Comparison of ENCODE assay signal across 8 mouse cellular contexts in genomic region chrX:140277327-140277947, GRCm38 (mm10).
A peak's percentile ranks its signal among the peaks of the same experiment; 100 is the strongest.
DNase-seq lines count a peak whose midpoint lies in the region; ATAC-seq and TF ChIP-seq lines count a peak whose summit lies in the region.

No protein-coding gene starts in this region.

- TF ChIP-seq CTCF in embryonic fibroblast, embryonic 13.5 days (IDR thresholded peaks at IDR 0.05; ENCODE audit: borderline replicate concordance, insufficient read depth, low read length), result no peak

- H3K4me2 ChIP-seq in kidney, embryonic 15.5 days, result peak overlapping the region; percentile 90
- peak overlapping the region; percentile 66 for H3K4me2 ChIP-seq in neural tube, embryonic 12.5 days (replicated peaks)

- H3K27me3 ChIP-seq in kidney, embryonic 15.5 days, result peaks cover 85% of the 10 kb centered on the region
- H3K27me3 ChIP-seq in neural tube, embryonic 12.5 days (replicated peaks), result peaks cover 44% of the 10 kb centered on the region

- H3K9me3 ChIP-seq in kidney, embryonic 15.5 days (replicated peaks), result no peaks in the 10 kb centered on the region
- H3K9me3 ChIP-seq in neural tube, embryonic 12.5 days, result no peaks in the 10 kb centered on the region

- WGBS in kidney, embryonic 15.5 days, result 29% methylated on average over 30 of the region's 54 CpGs
- 14% methylated on average over 44 of the region's 54 CpGs for WGBS in neural tube, embryonic 12.5 days

- 0 out of 2 replicates have a peak, but pooled peaks cover 2% of the 10 kb centered on the region for H3K4me1 ChIP-seq in kidney, embryonic 15.5 days
- 0 out of 2 replicates have a peak, but pooled peaks cover 3% of the 10 kb centered on the region for H3K4me1 ChIP-seq in embryonic fibroblast, embryonic 13.5 days (ENCODE audit: control insufficient read depth, insufficient read depth, low read length)
- 0 out of 2 replicates have a peak, but pooled peaks cover 7% of the 10 kb centered on the region for H3K4me1 ChIP-seq in neural tube, embryonic 12.5 days

- no peaks in the 10 kb centered on the region for H3K36me3 ChIP-seq in kidney, embryonic 15.5 days
- no peaks in the 10 kb centered on the region for H3K36me3 ChIP-seq in neural tube, embryonic 12.5 days

- peak overlapping the region; percentile 29 for H3K9ac ChIP-seq in kidney, embryonic 15.5 days
- peak overlapping the region; percentile 66 for H3K9ac ChIP-seq in neural tube, embryonic 12.5 days

- no peak overlapping the region for H3K27ac ChIP-seq in kidney, embryonic 15.5 days
- H3K27ac ChIP-seq in embryonic fibroblast, embryonic 13.5 days (ENCODE audit: insufficient read depth, low read length), result no peak overlapping the region
- H3K27ac ChIP-seq in neural tube, embryonic 12.5 days, result peak overlapping the region; percentile 37; the same call in 1 of the 2 replicates

- DNase-seq in kidney, adult 9 months, result no peak
- peak; percentile 18 to 22 for DNase-seq in adrenal gland, postnatal 36 days
- peak; percentile 22 to 36 for DNase-seq in kidney, postnatal 4 days
- no peak for DNase-seq in layer of hippocampus, adult 9-11 months
- no peak for DNase-seq in cerebellum, adult 8-10 months

- H3K4me3 ChIP-seq in kidney, embryonic 15.5 days (replicated peaks), result peak overlapping the region; percentile 53
- peak overlapping the region; percentile 34 for H3K4me3 ChIP-seq in embryonic fibroblast, embryonic 13.5 days (ENCODE audit: insufficient read depth, low read length)
- H3K4me3 ChIP-seq in neural tube, embryonic 12.5 days, result peak overlapping the region; percentile 56

- ATAC-seq in kidney, embryonic 15.5 days (replicated peaks; ENCODE audit: low FRiP score), result peak; percentile 68
- peak; percentile 55 for ATAC-seq in neural tube, embryonic 12.5 days (ENCODE audit: low FRiP score, low read depth)

- no peak for TF ChIP-seq POLR2A in embryonic fibroblast, embryonic 13.5 days (IDR thresholded peaks at IDR 0.05; ENCODE audit: low read depth, low read length)

Comparison
In these comparisons a context has a peak if more than half of its experiments do, and no peak if none do; other contexts are left out.
1. DNase-seq: peak in adrenal gland, postnatal 36 days (2 of 2) and kidney, postnatal 4 days (2 of 2); none in kidney, adult 9 months (single experiment), layer of hippocampus, adult 9-11 months (single experiment) and cerebellum, adult 8-10 months (single experiment).
2. Peak in every context shown above with its lines, with median percentiles within 50 percentile points of each other: H3K4me3 ChIP-seq.